Mouse (Mus musculus) embryonic facial prominence, embryonic 13.5 days (tissue): Measurements from ENCODE around the gene Snw1. TPM values are rescaled to one million over a fixed set of nuclear protein-coding genes. Genes with fewer than 3 reads are reported as not detected.

ENCODE experiments used
- ATAC-seq: fragments of 200-750 bp; cut with Nextera tagmentation; 2 replicates; pipeline ENCODE4 v1.8.0; 2017; ENCODE audit warnings: low read depth; ENCODE audit not compliant: insufficient number of reproducible peaks, insufficient read depth, low FRiP score, low TSS enrichment
- H3K27ac ChIP-seq: fragments of 300-500 bp; sonication (generic); 2 replicates; pipeline ENCODE4 v1.5.1; 2015; ENCODE audit warnings: moderate library complexity, mild to moderate bottlenecking, inconsistent platforms
- H3K27me3 ChIP-seq: fragments of 300-500 bp; sonication (generic); 2 replicates; pipeline ENCODE4 v1.6.1; 2015; ENCODE audit warnings: mild to moderate bottlenecking, inconsistent platforms
- H3K36me3 ChIP-seq: fragments of 300-500 bp; sonication (generic); 2 replicates; pipeline ENCODE4 v1.6.1; 2015; ENCODE audit warnings: mild to moderate bottlenecking, inconsistent platforms
- H3K4me1 ChIP-seq: fragments of 300-500 bp; sonication (generic); 2 replicates; pipeline ENCODE4 v1.6.1; 2015; ENCODE audit warnings: inconsistent platforms
- H3K4me2 ChIP-seq: fragments of 300-500 bp; sonication (generic); 2 replicates; pipeline ENCODE4 v1.6.1; 2015; ENCODE audit warnings: moderate library complexity, mild to moderate bottlenecking, inconsistent platforms
- H3K4me3 ChIP-seq: fragments of 300-500 bp; sonication (generic); 2 replicates; pipeline ENCODE4 v1.5.1; 2015; ENCODE audit warnings: mild to moderate bottlenecking, inconsistent platforms
- H3K9ac ChIP-seq: fragments of 300-500 bp; sonication (generic); 2 replicates; pipeline ENCODE4 v1.6.1; 2015; ENCODE audit warnings: mild to moderate bottlenecking, inconsistent platforms
- H3K9me3 ChIP-seq: fragments of 300-500 bp; sonication (generic); 2 replicates; pipeline ENCODE4 v1.6.1; 2016; ENCODE audit warnings: inconsistent platforms
- WGBS: fragments of 180-500 bp; shearing (Covaris S2); methylation state at CpG from one replicate; pipeline ENCODE4 v1.1.7; 2015; ENCODE audit warnings: mixed read lengths; 5-methylcytosine and 5-hydroxymethylcytosine counted together
- polyA plus RNA-seq: library from polyadenylated mRNA; unstranded; fragments of >200 nt; fragmentation: Nextera tagmentation; extraction: Ambion mirVana; gene quantifications from 2 replicates; pipeline ENCODE4 v1.2.1, GENCODE M21; 2015

Gene Snw1
- polyA plus RNA-seq, 1 experiment from 2014 or later, result 139 TPM

DNA sequence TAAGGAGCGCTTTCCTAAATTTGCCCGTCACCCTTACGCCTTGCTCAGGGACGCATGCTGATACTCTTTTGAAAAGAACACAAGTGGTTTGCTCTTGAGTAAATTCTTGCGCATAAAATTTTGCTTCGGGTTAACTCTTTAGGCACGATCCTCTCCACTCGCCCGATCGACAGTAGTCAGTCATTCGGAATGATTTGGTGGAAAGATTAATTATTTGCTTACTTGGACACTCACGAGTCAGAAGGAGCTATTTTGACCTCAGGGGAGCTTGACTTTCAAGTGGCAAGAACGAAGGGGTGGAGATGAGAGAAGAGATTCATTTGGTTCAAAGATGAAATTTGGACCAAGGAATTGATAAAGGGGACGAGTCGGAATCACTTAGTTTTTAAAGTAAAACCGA is 27.9 kb downstream of the Snw1 start:
- no peak for ATAC-seq
- Histone ChIP-seq H3K27ac (no peak overlapping the region), H3K9ac (peak overlapping the region; percentile 98), H3K4me2 (peak overlapping the region; percentile 82), H3K4me3 (peak overlapping the region; percentile 97), H3K27me3 (no peaks in the 10 kb centered on the region), H3K4me1 (peaks cover 16% of the 10 kb centered on the region), H3K9me3 (no peaks in the 10 kb centered on the region), H3K36me3 (peaks cover 45% of the 10 kb centered on the region)
- 3% methylated on average over 16 of the region's 16 CpGs for WGBS

DNA sequence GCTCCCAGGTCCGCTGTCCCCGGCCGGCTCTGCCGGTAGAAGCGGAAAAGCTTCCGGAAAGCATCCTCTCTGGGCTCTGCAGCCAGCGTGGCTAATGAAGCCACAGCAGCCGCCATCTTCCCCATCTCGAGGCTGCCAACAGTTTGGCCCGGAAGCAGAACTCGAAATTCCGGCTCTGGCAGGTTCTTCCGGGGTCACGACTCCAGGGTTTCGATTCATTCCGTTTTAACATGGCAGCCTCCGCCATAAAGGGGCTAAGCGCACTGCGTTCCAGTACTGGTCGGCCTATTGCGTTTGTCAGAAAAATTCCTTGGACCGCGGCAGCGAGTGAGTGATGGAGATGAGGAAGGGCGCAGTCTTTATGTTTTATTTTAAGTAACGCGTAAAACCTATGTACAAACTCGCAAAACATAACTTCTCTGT is 28.4 kb downstream of the Snw1 start, which contains the start of the genes Slirp and Alkbh1:
Slirp (plus strand) TSS at position 197 of the 423 bp plus-strand sequence.
Alkbh1 (minus strand) TSS at position 318 of the 423 bp plus-strand sequence.
- peak; percentile 84 for ATAC-seq
- Histone ChIP-seq H3K4me2 (peak within 1 kb of the TSS; percentile 82), H3K27ac (peak within 1 kb of the TSS; percentile 87), H3K9ac (peak within 1 kb of the TSS; percentile 98), H3K36me3 (peaks cover 47% of the 10 kb centered on the region), H3K4me3 (peak within 1 kb of the TSS; percentile 97), H3K27me3 (no peaks in the 10 kb centered on the region), H3K4me1 (peaks cover 16% of the 10 kb centered on the region), H3K9me3 (no peaks in the 10 kb centered on the region)
- WGBS, result 1% methylated on average over 28 of the region's 28 CpGs

DNA sequence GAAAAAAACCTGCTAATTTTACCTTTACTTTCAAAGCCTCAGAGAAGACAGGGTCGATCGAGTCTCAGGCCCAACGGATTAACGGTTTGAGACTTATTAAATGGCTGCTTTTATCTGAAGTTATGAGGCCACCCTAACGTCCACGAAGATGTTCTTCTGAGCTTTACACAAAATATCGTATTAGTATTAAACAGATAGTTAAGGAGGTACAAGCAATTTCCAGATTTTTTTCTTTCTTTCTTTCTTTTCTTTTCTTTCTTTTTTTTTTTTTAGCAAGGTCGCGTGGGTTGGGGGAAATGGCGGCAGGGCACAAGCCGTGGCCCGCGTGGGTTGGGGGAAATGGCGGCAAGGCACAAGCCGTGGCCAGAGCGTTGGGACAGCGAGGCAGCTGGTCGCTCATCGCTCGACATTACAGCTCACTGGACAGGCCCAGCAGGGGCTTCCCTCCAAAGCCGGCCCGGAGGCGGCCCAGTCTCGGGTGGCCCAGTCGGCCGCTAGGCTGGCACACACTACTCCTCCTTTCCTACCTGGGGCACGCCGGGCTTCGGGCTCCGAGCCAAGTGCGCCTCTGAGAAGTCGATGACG is 28.9 kb downstream of the Snw1 start:
- Histone ChIP-seq H3K9me3 (no peaks in the 10 kb centered on the region), H3K27me3 (no peaks in the 10 kb centered on the region), H3K4me1 (peaks cover 16% of the 10 kb centered on the region), H3K9ac (peak overlapping the region; percentile 98), H3K27ac (peak overlapping the region; percentile 87), H3K36me3 (peaks cover 47% of the 10 kb centered on the region), H3K4me3 (peak overlapping the region; percentile 97), H3K4me2 (peak overlapping the region; percentile 82)
- ATAC-seq, result peak; percentile 73
- under 1% methylated on average over 33 of the region's 33 CpGs for WGBS

DNA sequence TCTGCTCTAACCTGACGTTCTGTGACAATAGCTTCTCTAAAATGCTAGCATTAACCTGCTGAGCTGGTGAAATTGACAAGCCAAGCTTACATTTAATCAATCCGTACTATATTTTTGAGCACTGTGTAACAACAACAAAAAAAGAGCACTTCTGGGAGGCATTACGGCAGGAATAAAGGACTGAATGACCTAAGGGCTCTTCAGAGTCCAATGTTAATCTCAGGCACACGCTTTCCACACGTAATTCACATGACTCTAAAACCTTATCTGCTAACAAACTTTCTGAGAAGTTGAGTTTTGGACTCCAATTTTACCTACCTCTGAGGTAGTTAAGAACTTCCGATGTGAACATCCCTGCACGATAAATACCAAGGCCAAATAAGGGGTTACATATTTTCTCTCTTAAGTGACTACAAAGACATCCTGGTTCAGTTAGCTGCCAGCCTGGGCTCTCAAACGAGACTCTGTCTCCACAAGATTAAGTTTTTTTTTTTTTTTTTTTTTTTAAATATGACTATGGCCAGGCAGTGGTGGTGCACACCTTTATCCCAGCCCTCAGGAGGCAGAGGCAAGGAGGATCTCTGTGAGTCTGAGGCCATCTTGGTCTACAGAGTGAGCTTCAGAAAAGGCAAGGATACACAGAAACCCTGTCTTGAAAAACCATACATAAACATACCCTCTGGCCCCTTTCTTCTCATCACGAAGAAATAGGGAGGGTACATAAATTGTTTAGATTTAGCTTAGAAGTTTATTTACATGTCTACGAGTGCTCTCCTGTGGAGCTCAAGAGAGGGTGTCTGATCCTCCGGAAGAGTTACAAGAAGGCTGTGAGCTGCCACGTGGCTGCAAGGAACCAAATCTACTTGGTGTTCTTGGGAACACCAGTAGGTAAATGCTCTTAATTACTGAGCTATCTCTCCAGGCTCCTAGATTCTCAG is 29.6 kb downstream of the Snw1 start:
- Histone ChIP-seq H3K27me3 (no peaks in the 10 kb centered on the region), H3K36me3 (peaks cover 48% of the 10 kb centered on the region), H3K4me3 (peak overlapping the region; percentile 97), H3K4me1 (peaks cover 16% of the 10 kb centered on the region), H3K9ac (peak overlapping the region; percentile 98), H3K9me3 (no peaks in the 10 kb centered on the region), H3K27ac (0 out of 2 replicates have a peak overlapping the region, but pooled peaks have one; percentile 17), H3K4me2 (peak overlapping the region; percentile 82)
- 19% methylated on average over 12 of the region's 12 CpGs for WGBS
- no peak for ATAC-seq

DNA sequence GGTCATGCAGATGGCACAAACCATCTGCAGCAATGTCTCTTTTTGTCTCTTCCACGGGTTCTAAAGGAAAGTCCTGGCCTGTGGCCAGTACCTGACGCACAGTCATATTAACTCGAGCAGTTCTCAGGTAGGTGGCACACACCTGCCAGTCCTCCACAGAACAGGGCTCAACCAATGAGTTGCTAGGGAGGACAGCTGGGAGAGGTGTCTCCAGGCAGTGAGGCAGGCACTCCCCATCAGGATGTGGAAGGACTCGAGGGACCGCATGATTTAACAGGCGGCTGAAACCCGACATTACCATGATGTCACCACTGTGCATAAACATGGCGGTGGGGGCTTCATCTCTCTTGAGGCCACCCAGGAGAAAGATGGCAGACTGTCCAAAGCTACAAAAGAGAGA is 43.2 kb downstream of the Snw1 start:
- Histone ChIP-seq H3K9ac (no peak overlapping the region), H3K36me3 (peaks cover 88% of the 10 kb centered on the region), H3K4me3 (no peak overlapping the region), H3K27ac (no peak overlapping the region), H3K4me1 (no peaks in the 10 kb centered on the region), H3K4me2 (no peak overlapping the region), H3K9me3 (no peaks in the 10 kb centered on the region), H3K27me3 (no peaks in the 10 kb centered on the region)
- 77% methylated on average over 8 of the region's 8 CpGs for WGBS
- no peak for ATAC-seq

DNA sequence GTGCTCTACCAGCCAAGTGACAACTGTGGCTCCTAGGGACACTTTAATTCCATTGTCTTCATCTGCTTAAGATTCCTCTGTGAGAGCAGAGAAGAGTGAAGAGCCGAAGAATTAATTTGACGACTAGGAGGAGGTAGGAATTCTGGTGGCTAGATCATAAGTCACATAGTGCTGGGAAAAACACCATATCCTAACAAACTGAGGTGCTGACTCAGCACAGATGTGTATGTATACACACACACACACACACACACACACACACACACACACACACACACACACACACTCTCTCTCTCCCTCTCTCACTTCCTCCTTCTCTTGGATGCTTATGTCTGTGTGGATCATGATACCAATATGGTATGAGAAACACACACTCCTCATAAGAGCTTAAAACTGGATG is 43.8 kb downstream of the Snw1 start:
- Histone ChIP-seq H3K4me2 (no peak overlapping the region), H3K4me1 (no peaks in the 10 kb centered on the region), H3K27ac (no peak overlapping the region), H3K4me3 (no peak overlapping the region), H3K36me3 (peaks cover 88% of the 10 kb centered on the region), H3K9me3 (no peaks in the 10 kb centered on the region), H3K9ac (no peak overlapping the region), H3K27me3 (no peaks in the 10 kb centered on the region)
- 87% methylated on average over 2 of the region's 2 CpGs for WGBS
- ATAC-seq, result no peak

DNA sequence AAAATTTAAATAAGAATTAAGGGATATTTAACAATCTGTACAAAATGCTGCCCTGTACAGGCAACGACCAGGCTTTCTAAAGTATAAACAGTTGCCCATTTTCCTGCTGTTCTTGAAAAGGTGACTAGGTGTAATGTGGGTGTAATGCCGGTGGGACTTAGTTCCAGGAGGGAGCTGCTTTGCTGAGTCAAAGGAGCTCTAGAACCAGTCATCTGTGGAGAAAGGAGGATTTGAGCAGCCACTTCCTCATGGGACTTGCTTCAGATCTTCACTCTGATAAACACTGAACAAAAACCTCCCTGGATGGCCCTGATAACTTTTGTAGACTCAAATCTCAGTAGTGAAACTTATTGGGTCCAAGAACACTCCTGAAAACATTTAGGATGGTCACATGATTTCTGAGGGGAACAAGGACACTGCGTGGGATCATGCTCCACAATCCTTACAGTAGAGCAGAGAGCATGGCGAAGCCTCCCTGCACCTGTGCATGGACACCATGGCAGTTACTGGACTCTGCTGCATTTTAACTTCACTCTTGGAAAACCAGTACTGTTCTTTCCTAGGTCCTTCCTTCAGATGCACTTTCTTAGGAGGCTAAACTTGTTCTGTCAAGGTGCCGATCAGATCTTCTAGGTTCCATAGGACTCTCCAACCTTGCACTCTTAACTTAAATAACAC is 45.6 kb downstream of the Snw1 start:
- H3K9ac ChIP-seq, result no peak overlapping the region
- 88% methylated on average over 5 of the region's 5 CpGs for WGBS
- ATAC-seq, result no peak
- H3K27ac ChIP-seq, result no peak overlapping the region
- no peaks in the 10 kb centered on the region for H3K27me3 ChIP-seq
- no peaks in the 10 kb centered on the region for H3K4me1 ChIP-seq
- no peak overlapping the region for H3K4me2 ChIP-seq
- peaks cover 78% of the 10 kb centered on the region for H3K36me3 ChIP-seq
- H3K9me3 ChIP-seq, result no peaks in the 10 kb centered on the region
- no peak overlapping the region for H3K4me3 ChIP-seq

DNA sequence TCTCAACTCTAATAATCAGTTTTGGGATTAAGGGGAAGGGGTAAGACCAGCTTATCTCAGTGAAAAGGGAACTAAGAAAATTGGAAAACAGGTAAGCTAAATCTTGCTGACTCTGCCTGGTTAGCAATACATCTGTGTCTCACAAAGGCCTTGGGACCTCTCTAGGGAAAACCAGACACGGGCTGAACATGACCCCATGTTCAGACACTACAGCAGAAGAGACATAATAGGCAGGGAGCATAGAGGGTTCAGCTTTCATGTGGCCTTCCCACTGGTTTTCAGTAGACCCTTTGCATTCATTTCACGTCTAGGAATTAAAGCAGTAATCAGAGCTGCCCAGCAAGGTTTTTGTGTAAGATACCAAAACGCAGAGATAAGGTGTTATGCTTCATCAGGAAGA is 47.6 kb downstream of the Snw1 start:
- H3K9me3 ChIP-seq, result no peaks in the 10 kb centered on the region
- no peak overlapping the region for H3K4me3 ChIP-seq
- no peak overlapping the region for H3K27ac ChIP-seq
- no peaks in the 10 kb centered on the region for H3K27me3 ChIP-seq
- H3K4me2 ChIP-seq, result no peak overlapping the region
- ATAC-seq, result no peak
- 16% methylated on average over 3 of the region's 3 CpGs for WGBS
- H3K9ac ChIP-seq, result no peak overlapping the region
- H3K4me1 ChIP-seq, result peaks cover under 1% of the 10 kb centered on the region; the same call in 1 of the 2 replicates
- H3K36me3 ChIP-seq, result peaks cover 59% of the 10 kb centered on the region

DNA sequence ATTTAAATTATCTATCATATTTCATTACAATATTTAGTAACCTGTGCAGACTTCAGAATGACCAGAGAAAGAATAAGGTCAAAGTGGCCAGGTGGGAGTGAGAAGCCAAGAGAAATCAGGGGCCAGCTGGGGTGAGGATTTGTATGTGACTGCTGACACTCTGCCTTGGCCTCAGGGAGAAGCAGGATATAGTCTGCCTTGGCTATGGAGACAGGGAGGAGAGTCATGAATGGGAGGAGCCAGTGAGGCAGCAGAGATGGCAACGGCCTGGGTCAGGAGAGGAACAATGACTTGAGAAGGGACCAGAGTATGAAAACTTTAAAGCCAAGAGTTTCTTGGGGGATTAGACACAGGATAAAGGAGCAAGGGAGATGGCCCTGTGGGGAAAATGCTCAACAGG is 48.4 kb downstream of the Snw1 start:
- peaks cover 8% of the 10 kb centered on the region for H3K4me1 ChIP-seq
- no peaks in the 10 kb centered on the region for H3K9me3 ChIP-seq
- no peak overlapping the region for H3K4me3 ChIP-seq
- 46% methylated on average over 1 of the region's 1 CpGs for WGBS
- peaks cover 50% of the 10 kb centered on the region for H3K36me3 ChIP-seq
- no peak for ATAC-seq
- H3K27ac ChIP-seq, result no peak overlapping the region
- H3K27me3 ChIP-seq, result no peaks in the 10 kb centered on the region
- H3K9ac ChIP-seq, result no peak overlapping the region
- no peak overlapping the region for H3K4me2 ChIP-seq

DNA sequence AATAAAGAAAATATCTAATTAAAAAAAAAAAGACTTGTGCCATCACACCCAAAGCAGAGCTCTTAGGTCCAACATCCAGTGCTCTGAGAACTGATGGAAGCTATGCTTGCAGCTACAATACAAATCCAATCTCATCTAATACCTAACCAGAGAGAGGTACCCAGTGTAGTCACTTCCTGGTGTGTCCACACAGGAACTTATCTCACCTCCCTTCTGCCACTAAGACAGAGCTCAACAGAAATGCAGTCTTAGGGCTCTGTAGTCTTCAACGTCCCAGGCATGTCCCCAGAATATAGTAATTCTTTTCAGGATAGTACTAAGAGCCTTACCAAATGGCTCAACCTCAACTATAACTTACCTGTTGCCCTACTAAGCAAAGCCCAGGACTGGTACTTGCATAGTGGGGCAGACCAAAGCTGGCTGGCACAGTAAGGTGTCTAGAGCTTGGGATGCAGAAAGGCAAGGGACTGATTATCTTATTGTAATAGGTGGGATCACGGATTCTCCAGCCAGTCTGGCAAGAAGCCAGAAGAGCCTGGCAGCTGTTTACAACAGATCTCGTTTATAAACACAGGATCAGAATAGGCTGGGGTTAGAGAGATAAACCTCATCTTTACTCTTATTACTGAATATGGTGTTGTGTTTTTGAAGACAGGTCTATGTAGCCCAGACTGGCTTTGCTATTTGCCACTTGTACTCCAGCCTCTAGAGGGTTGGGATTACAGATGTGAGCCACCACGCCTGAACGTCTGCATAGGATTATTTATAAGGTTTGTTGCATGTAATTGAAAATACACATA is 50.2 kb downstream of the Snw1 start:
- H3K4me2 ChIP-seq, result no peak overlapping the region
- H3K27me3 ChIP-seq, result no peaks in the 10 kb centered on the region
- ATAC-seq, result no peak
- WGBS, result 71% methylated on average over 5 of the region's 5 CpGs
- no peaks in the 10 kb centered on the region for H3K9me3 ChIP-seq
- H3K27ac ChIP-seq, result no peak overlapping the region
- H3K4me3 ChIP-seq, result no peak overlapping the region
- no peak overlapping the region for H3K9ac ChIP-seq
- H3K36me3 ChIP-seq, result peaks cover 34% of the 10 kb centered on the region
- peaks cover 9% of the 10 kb centered on the region for H3K4me1 ChIP-seq

DNA sequence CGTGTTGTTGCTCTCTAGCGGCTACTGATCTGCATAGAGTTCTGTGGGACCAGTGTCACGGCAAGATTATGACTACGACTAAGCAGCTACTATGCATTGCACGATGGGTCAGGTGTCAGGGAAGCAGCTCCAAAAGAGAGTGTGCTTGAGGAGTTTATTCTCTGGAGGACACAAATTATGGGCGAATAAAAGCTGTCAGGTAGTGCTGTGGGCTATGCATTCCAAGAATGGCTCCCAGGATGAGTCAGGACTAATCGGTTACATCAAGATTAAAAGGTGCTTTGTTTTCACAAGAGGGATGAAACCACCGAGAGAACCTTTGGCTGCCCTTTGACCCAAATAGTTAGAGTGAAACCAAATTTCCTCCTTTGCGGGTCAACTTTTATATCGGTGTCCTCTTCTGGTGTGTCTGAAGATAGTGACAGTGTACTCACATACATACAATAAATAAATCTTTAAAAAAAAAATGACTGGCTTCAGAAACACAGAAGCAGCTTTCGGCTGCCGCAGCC is 52.0 kb downstream of the Snw1 start:
- H3K36me3 ChIP-seq, result peaks cover 19% of the 10 kb centered on the region
- no peak overlapping the region for H3K27ac ChIP-seq
- H3K9ac ChIP-seq, result no peak overlapping the region
- no peak overlapping the region for H3K4me2 ChIP-seq
- no peaks in the 10 kb centered on the region for H3K9me3 ChIP-seq
- H3K4me3 ChIP-seq, result no peak overlapping the region
- WGBS, result 65% methylated on average over 12 of the region's 12 CpGs
- H3K27me3 ChIP-seq, result no peaks in the 10 kb centered on the region
- ATAC-seq, result no peak
- peaks cover 9% of the 10 kb centered on the region for H3K4me1 ChIP-seq
